Mouse (Mus musculus) right cerebral cortex, postnatal 14 days (tissue): ENCODE results near the gene Dpf3.

Experiments
- DNase-seq: peaks from one replicate; pipeline ENCODE4 v3.0.0; 2022

The Dpf3 gene

GRCm38 (mm10) chr12:83206866-83207265 lies 280.6 kb downstream of the Dpf3 start:
- no peak for DNase-seq

GRCm38 (mm10) chr12:83204361-83204760 lies 283.2 kb downstream of the Dpf3 start:
- DNase-seq, result no peak

DNA sequence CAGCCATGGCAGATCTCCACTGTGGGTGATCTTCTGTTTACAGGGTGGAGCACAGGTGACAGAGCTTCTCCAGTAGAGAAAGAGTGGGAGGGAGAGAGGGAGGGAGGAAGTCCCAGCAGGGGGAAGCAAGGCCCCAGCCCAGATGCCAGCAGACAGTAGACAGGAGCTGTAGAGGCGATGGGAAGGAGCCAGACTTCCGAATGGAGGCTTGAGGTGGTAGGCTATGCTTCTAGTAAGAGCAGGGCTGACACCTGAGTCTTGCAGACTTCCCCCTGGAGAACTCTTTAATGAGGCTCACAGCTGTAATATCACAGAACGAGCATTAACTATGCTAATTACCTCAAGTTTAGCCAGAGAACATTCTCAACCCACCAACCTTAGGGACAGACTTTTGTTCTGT lies 285.8 kb downstream of the Dpf3 start:
- DNase-seq, result no peak

DNA sequence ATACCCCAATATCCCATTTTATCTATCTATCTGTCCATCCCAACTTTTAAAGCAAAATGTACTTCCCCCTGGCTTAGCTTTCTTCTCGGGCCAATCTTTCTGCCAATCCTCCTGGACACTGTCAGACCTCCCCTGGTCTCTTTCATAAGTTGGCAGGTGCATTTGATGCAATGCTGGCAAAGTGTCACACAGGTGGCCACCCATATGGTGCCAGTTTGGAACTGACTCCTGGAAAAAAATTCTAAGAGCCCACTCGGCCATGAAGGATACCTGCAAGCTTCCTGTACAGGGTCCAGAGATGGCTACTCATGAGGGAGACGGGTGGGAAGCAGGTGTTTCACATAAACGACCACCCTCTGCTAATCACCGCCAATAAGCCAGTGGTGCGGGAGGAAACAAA lies 307.0 kb downstream of the Dpf3 start:
- no peak for DNase-seq

DNA sequence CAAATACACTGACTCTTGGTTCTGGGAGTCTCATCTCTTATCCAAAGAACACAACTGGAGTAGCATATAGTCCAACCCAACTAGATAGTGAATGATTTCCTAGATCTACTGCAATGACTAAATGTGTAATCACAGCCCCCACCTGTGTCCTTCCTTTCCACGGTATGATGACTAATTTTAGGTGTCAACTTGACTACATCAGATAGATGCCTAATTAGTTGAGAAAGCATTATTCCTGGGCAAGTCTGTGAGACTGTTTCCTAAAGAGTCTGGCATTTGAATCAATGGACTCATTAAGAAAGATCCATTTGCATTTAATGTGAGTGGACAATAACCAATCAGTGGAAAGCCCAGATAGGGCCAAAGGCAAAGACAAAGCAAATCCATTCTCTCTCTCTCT lies 307.7 kb downstream of the Dpf3 start:
- no peak for DNase-seq

DNA sequence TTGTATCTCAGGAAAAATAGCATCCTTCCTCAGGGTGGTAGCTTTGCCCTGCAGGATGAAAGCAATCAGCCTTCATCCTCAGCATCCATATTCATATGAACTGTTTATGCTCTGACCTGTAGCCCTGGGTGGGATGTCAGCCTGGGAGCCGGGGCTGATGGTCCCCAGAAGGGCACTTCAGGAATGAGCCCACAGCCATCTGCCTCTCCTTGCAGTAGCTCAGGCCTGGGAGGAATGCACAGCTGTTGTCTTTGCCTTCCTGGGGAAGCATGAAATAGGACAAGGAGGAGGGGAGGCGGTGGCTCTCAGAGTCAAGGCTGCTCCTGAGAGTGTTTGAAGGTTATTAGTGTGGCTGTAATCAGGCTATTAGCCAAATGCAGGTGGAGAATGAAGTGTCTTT lies 308.7 kb downstream of the Dpf3 start:
- DNase-seq, result no peak

DNA sequence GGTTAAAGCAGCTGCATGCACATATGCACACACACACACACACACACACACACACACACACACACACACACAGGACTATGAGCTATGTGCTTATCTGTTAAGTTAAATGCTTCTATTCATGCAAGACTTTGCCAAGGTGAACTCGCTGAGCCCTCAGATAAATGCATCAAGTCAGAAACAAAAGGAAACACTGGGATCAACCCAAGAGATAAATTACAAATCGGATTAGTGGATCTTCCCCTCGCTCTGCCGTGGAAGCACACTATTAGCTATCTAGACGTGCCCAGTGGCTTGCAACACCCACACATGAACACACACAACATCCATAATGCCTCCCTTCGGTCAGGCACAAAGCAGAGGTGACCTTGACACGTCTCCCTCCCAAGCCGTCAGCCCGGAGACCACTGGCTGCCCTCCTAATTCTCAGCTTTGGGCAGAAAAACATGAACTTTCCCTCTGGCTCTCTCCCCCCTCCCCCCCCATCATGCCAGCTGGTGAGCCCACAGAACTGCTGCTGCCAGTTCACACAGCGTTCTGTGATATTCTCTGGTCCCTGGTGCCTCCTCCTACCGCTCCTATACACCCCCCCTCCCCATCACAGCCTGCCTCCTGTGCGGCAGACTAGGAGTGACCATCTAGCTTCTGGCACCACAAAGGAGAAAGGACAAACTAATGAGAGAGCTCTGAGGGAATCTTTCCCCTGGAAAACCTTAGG lies 317.9 kb downstream of the Dpf3 start:
- DNase-seq, result peak; percentile 39

- DNase-seq, result no peak
Observed at GRCm38 (mm10) chr12:83168310-83168709, 319.2 kb downstream of the Dpf3 start.

DNA sequence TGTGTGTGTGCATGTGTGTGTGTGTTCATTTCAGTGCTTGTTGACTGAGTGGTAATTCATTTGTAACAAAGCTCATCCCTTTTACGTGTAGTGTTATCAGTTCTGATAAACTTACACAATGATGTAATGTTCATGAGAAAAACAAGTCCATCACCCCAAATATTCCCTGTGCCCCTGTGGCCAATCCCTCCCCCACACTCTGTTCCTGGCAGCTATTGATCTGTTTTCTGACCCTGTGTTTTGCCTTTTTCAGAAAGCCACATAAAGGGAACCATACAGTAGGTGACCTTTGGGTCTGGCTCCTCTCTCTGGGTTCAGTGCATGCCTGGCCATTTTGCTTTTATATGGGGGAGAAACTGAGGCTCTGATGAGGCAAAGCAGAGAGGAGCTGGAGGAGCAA lies 322.5 kb downstream of the Dpf3 start:
- DNase-seq, result no peak
